Mouse (Mus musculus): Measurements from ENCODE around the gene Xpnpep1. TPM values are rescaled to one million over a fixed set of nuclear protein-coding genes. Genes with fewer than 3 reads are reported as not detected.

Gene Xpnpep1
- polyA plus RNA-seq, 1 experiment from 2014 or later, result 148 TPM

DNA sequence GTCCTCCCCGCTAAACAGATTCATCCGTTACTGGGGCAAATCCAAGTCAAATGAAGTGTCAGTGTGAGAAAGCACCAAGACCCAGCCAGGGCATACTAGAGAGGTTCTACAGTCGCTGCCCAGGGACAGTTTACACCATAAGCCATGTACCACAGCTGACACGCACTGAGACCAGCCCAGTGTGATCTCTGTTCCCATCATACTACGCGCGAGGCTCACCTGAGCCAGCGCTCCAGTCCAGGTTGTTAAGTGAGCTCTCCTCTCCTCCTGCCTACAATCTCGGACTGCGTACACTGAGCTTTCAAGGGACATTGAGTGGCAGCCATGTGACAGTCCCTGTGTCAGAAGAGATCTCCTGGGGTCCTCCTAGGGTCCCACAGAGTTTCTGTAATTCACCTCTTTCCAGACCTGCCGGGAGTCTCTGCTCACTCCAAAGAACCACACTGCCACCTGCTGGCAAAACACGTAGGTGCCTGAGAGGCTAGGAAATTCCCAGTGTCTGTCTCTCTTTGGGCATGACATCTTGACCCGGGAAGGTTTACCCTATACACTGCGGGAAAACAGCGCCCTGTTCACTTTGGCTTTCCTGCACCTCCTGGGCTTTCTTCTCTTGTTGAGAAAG is 64.3 kb downstream of the Xpnpep1 start:
- WGBS, result 46% methylated on average over 14 of the region's 15 CpGs
- no peak overlapping the region for H3K9ac ChIP-seq (ENCODE audit: low read depth, low read length)
- no peaks in the 10 kb centered on the region for H3K4me1 ChIP-seq (ENCODE audit: control insufficient read depth, insufficient read depth, low read length)
- H3K4me3 ChIP-seq (ENCODE audit: low read depth, low read length), result no peak overlapping the region
- H3K4me2 ChIP-seq (ENCODE audit: low read depth, low read length), result no peak overlapping the region
- H3K9me3 ChIP-seq (ENCODE audit: control insufficient read depth, low read length), result no peaks in the 10 kb centered on the region
- DNase-seq (ENCODE audit: low spot score), result peak; percentile 76
- no peaks in the 10 kb centered on the region for H3K27me3 ChIP-seq (replicated peaks; ENCODE audit: control insufficient read depth, insufficient read depth, low read length)
- no peaks in the 10 kb centered on the region for H3K36me3 ChIP-seq (ENCODE audit: control insufficient read depth, insufficient read depth, low read length)
- ATAC-seq (ENCODE audit: low read depth), result peak; percentile 50; the same call in 1 of the 2 replicates
- H3K27ac ChIP-seq (replicated peaks; ENCODE audit: low read depth, low read length), result no peak overlapping the region

DNA sequence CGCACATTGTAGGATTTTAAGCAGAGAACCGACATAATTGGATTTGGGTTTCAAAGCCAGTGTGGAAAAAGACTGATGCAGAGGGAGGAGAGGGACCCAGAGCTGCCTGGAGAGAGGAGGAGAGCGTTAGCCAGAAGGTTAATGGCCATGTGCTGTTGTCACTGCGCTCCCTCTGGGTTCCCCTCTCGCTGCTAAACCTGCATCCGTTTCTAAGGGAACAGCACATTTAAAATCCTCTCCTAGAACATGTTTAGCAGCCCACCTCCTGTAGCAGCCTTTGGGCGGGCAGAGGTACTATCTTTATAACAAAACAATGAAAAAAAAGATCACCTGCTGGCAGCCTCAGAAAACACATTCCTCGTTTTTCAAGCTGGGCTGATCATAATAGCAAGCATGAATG is 73.7 kb downstream of the Xpnpep1 start:
- no peaks in the 10 kb centered on the region for H3K36me3 ChIP-seq (ENCODE audit: control insufficient read depth, insufficient read depth, low read length)
- H3K9ac ChIP-seq (ENCODE audit: low read depth, low read length), result no peak overlapping the region
- no peaks in the 10 kb centered on the region for H3K9me3 ChIP-seq (ENCODE audit: control insufficient read depth, low read length)
- H3K4me1 ChIP-seq (ENCODE audit: control insufficient read depth, insufficient read depth, low read length), result no peaks in the 10 kb centered on the region
- H3K4me3 ChIP-seq (ENCODE audit: low read depth, low read length), result no peak overlapping the region
- 52% methylated on average over 8 of the region's 8 CpGs for WGBS
- no peak overlapping the region for H3K4me2 ChIP-seq (ENCODE audit: low read depth, low read length)
- no peaks in the 10 kb centered on the region for H3K27me3 ChIP-seq (replicated peaks; ENCODE audit: control insufficient read depth, insufficient read depth, low read length)
- ATAC-seq (ENCODE audit: low read depth) (no peak), DNase-seq (ENCODE audit: low spot score) (no peak)
- H3K27ac ChIP-seq (replicated peaks; ENCODE audit: low read depth, low read length), result no peak overlapping the region

- no peaks in the 10 kb centered on the region for H3K36me3 ChIP-seq (ENCODE audit: control insufficient read depth, insufficient read depth, low read length)
- ATAC-seq (ENCODE audit: low read depth) (no peak), DNase-seq (ENCODE audit: low spot score) (no peak)
- no peaks in the 10 kb centered on the region for H3K4me1 ChIP-seq (ENCODE audit: control insufficient read depth, insufficient read depth, low read length)
- H3K9ac ChIP-seq (ENCODE audit: low read depth, low read length), result no peak overlapping the region
- no peak overlapping the region for H3K27ac ChIP-seq (replicated peaks; ENCODE audit: low read depth, low read length)
- no peak overlapping the region for H3K4me3 ChIP-seq (ENCODE audit: low read depth, low read length)
- no peak overlapping the region for H3K4me2 ChIP-seq (ENCODE audit: low read depth, low read length)
- H3K9me3 ChIP-seq (ENCODE audit: control insufficient read depth, low read length), result no peaks in the 10 kb centered on the region
- no peaks in the 10 kb centered on the region for H3K27me3 ChIP-seq (replicated peaks; ENCODE audit: control insufficient read depth, insufficient read depth, low read length)
- WGBS, result 70% methylated on average over 2 of the region's 2 CpGs
Observed at GRCm38 (mm10) chr19:52962745-52963144, 77.3 kb downstream of the Xpnpep1 start.

GRCm38 (mm10) chr19:52922678-52923495 is 117.1 kb downstream of the Xpnpep1 start:
- Histone ChIP-seq H3K36me3 (ENCODE audit: control insufficient read depth, insufficient read depth, low read length) (no peaks in the 10 kb centered on the region), H3K9ac (ENCODE audit: low read depth, low read length) (peak overlapping the region; percentile 38; the same call in 1 of the 2 replicates), H3K4me2 (ENCODE audit: low read depth, low read length) (peak overlapping the region; percentile 43), H3K9me3 (ENCODE audit: control insufficient read depth, low read length) (peaks cover 9% of the 10 kb centered on the region; the same call in 1 of the 2 replicates), H3K4me3 (ENCODE audit: low read depth, low read length) (peak overlapping the region; percentile 7), H3K27ac (replicated peaks; ENCODE audit: low read depth, low read length) (no peak overlapping the region), H3K27me3 (replicated peaks; ENCODE audit: control insufficient read depth, insufficient read depth, low read length) (no peaks in the 10 kb centered on the region), H3K4me1 (ENCODE audit: control insufficient read depth, insufficient read depth, low read length) (peaks cover 3% of the 10 kb centered on the region; the same call in 1 of the 2 replicates)
- ATAC-seq (ENCODE audit: low read depth) (peak; percentile 50; the same call in 1 of the 2 replicates), DNase-seq (ENCODE audit: low spot score) (peak; percentile 66)
- WGBS, result 7% methylated on average over 25 of the region's 25 CpGs

DNA sequence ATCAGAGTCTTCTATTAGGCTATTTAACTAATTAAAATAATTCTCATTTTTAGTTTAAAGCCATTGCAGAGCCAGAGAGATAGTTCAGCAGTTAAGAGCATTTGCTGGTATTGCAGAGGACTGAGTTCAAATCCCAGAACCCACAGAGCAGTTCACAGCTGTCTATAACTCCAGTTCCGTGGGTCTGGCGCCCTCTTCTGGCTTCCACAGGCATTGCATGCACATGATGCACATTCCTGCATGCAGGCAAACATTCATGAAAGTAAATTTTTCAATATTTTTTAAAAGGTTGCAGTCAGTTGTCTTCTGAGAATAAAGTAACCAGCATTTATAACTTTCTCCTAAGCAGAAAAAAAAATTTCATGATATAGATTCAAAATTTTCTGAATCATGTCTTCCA is 135.8 kb downstream of the Xpnpep1 start:
- H3K9me3 ChIP-seq (ENCODE audit: control insufficient read depth, low read length), result no peaks in the 10 kb centered on the region
- H3K4me1 ChIP-seq (ENCODE audit: control insufficient read depth, insufficient read depth, low read length), result no peaks in the 10 kb centered on the region
- H3K4me3 ChIP-seq (ENCODE audit: low read depth, low read length), result no peak overlapping the region
- ATAC-seq (ENCODE audit: low read depth) (no peak), DNase-seq (ENCODE audit: low spot score) (no peak)
- H3K36me3 ChIP-seq (ENCODE audit: control insufficient read depth, insufficient read depth, low read length), result no peaks in the 10 kb centered on the region
- H3K27me3 ChIP-seq (replicated peaks; ENCODE audit: control insufficient read depth, insufficient read depth, low read length), result no peaks in the 10 kb centered on the region
- no peak overlapping the region for H3K9ac ChIP-seq (ENCODE audit: low read depth, low read length)
- H3K27ac ChIP-seq (replicated peaks; ENCODE audit: low read depth, low read length), result no peak overlapping the region
- 26% methylated on average over 2 of the region's 2 CpGs for WGBS
- no peak overlapping the region for H3K4me2 ChIP-seq (ENCODE audit: low read depth, low read length)

DNA sequence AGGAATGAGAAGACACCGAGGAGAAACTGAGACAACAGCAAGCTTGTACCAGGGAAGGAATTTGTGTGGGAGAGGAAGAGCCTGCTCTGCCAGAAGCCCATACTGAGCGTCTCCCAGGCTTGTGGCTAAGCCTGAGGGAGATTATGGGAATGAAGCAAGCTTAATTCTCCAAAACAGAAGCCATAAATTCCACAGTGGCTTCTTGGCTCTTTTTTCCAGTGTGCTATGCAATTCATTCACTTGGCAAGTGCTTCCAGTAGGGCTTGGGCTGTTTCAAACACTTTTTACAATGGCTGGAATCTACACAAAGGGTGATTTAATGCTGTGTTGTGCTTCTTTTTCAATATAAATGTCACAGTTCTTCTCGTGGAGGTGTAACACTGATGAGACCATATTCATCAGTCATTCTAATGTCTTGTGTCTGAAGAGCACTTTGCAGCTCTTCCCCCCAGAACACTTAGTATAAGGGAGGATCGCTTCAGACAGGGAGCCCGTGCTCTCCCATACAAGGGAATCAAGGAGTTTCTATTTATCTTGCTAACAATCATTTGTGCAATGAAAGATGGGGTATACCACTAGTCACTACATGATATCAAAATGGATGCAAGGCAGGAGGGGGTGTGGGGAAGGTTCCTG is 148.1 kb downstream of the Xpnpep1 start:
- Histone ChIP-seq H3K4me2 (ENCODE audit: low read depth, low read length) (no peak overlapping the region), H3K4me3 (ENCODE audit: low read depth, low read length) (no peak overlapping the region), H3K9me3 (ENCODE audit: control insufficient read depth, low read length) (no peaks in the 10 kb centered on the region), H3K27me3 (replicated peaks; ENCODE audit: control insufficient read depth, insufficient read depth, low read length) (no peaks in the 10 kb centered on the region), H3K27ac (replicated peaks; ENCODE audit: low read depth, low read length) (no peak overlapping the region), H3K36me3 (ENCODE audit: control insufficient read depth, insufficient read depth, low read length) (no peaks in the 10 kb centered on the region), H3K4me1 (ENCODE audit: control insufficient read depth, insufficient read depth, low read length) (peaks cover 3% of the 10 kb centered on the region; the same call in 1 of the 2 replicates), H3K9ac (ENCODE audit: low read depth, low read length) (no peak overlapping the region)
- 66% methylated on average over 5 of the region's 5 CpGs for WGBS
- DNase-seq (ENCODE audit: low spot score) (peak; percentile 38), ATAC-seq (ENCODE audit: low read depth) (no peak)

Small RNA genes within 50 kb of the gene (microRNA-seq; reads per million reads assigned to microRNA genes)
- gene Mir6407 (ENCODE audit: borderline number of aligned reads), result not detected

Other genes starting within 250 kb of the Xpnpep1 start
- 76.2 and 89.1 TPM in 2 replicates for gene Add3, start 100.2 kb upstream of the Xpnpep1 start, polyA plus RNA-seq (2014; fragmentation: Nextera tagmentation; extraction: Ambion mirVana)

All from embryonic facial prominence, embryonic 14.5 days (tissue).